Mouse (Mus musculus) neural tube, embryonic 12.5 days (tissue): ENCODE measurements around the gene Fbxo2. TPM values are rescaled to one million over a fixed set of nuclear protein-coding genes. Genes with fewer than 3 reads are reported as not detected.
"Not testable (repeated sequence)": the region's sequence is repeated elsewhere in the genome, so short reads cannot be mapped to it uniquely, and the experiment has no call there.

ENCODE experiments used
- ATAC-seq: fragments of 200-750 bp; cut with Nextera tagmentation; 2 replicates; pipeline ENCODE4 v1.8.0; 2017; ENCODE audit warnings: low read depth, mild to moderate bottlenecking, moderate TSS enrichment, moderate library complexity; ENCODE audit not compliant: low FRiP score
- H3K27ac ChIP-seq: fragments of 300-500 bp; sonication (generic); 2 replicates; pipeline ENCODE4 v1.5.1; 2016
- H3K27me3 ChIP-seq: fragments of 300-500 bp; sonication (generic); replicated peaks from 2 replicates; pipeline ENCODE4 v1.6.1; 2016; ENCODE audit warnings: mild to moderate bottlenecking
- H3K36me3 ChIP-seq: fragments of 300-500 bp; sonication (generic); 2 replicates; pipeline ENCODE4 v1.6.1; 2016; ENCODE audit warnings: mild to moderate bottlenecking
- H3K4me1 ChIP-seq: fragments of 300-500 bp; sonication (generic); 2 replicates; pipeline ENCODE4 v1.6.1; 2016
- H3K4me2 ChIP-seq: fragments of 300-500 bp; sonication (generic); replicated peaks from 2 replicates; pipeline ENCODE4 v1.6.1; 2016; ENCODE audit warnings: mild to moderate bottlenecking
- H3K4me3 ChIP-seq: fragments of 300-500 bp; sonication (generic); 2 replicates; pipeline ENCODE4 v1.5.1; 2016
- H3K9ac ChIP-seq: fragments of 300-500 bp; sonication (generic); 2 replicates; pipeline ENCODE4 v1.6.1; 2016; ENCODE audit warnings: mild to moderate bottlenecking
- H3K9me3 ChIP-seq: fragments of 300-500 bp; sonication (generic); 2 replicates; pipeline ENCODE4 v1.6.1; 2016; ENCODE audit warnings: mild to moderate bottlenecking
- WGBS: fragments of 180-500 bp; shearing (Covaris S2); methylation state at CpG from one replicate; pipeline ENCODE4 v1.1.7; 2016; 5-methylcytosine and 5-hydroxymethylcytosine counted together
- polyA plus RNA-seq: library from polyadenylated mRNA; unstranded; fragments of >200 nt; fragmentation: Nextera tagmentation; extraction: Ambion mirVana; gene quantifications from 2 replicates; pipeline ENCODE4 v1.2.1, GENCODE M21; 2016

Fbxo2 gene
- polyA plus RNA-seq, result 2.7 and 4.0 TPM in 2 replicates

DNA sequence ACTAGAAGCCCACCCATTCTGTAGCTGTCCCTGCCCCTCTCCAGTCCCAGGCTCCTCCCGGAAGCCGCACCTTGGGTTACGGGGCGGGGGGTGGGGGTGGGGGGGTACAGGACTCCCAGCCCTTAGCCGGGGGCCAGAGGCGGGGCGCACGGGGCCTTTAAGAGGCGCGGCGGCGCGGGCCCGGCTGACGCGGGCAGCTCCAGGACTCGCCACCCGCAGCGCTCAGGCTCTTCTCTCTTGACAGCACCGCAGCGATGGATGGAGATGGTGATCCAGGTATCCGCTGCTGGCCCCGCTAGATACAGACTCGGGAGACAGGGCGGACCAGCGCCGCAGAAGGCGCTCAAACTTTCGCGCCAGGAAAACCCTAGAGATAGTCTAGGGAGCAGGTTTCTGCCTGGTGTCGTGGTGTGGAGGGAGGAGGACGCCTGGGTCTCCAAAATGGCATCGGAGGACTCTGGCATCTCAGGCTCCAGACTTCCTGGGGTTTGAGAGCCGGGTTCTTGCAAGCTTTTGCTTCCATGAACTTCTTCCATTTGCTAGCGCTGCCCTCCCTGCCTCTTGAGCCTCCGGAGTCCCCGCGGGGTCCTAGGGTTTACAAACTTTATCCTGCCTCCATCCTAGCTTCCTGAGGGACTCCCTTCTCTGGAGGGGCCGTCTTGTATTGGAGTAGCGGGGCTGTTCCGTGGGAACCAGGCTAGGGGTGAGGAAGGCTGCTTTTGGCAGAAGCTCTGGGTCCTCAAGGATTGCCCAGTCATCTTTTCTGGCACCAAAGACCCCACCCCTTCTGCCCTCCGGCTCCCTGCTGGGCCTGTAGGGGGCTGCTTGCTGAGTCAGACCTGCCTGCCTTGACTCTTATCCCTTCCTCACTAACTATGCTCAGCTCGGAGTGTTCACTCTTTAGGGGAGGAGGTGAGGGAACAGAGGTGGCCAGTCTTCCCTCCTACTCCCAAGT lies at the start of gene Fbxo2, which contains the start of gene Fbxo44:
Gene Fbxo2, plus strand, starts transcription at position 186 of the 955 bp plus-strand sequence.
Gene Fbxo44, minus strand, starts transcription at position 47 of the 955 bp plus-strand sequence.
- Histone ChIP-seq H3K27ac (peak within 1 kb of the TSS; percentile 76), H3K4me1 (peaks cover 46% of the 10 kb centered on the region), H3K27me3 (peaks cover 51% of the 10 kb centered on the region), H3K4me3 (peak within 1 kb of the TSS; percentile 71), H3K9ac (peak within 1 kb of the TSS; percentile 88), H3K4me2 (peak within 1 kb of the TSS; percentile 96), H3K9me3 (no peaks in the 10 kb centered on the region), H3K36me3 (peaks cover 26% of the 10 kb centered on the region)
- under 1% methylated on average over 43 of the region's 43 CpGs for WGBS
- ATAC-seq, result peak; percentile 73

- no peak for ATAC-seq
- Histone ChIP-seq H3K9ac (no peak overlapping the region), H3K36me3 (peaks cover 50% of the 10 kb centered on the region; the same call in 1 of the 2 replicates), H3K4me3 (no peak overlapping the region), H3K4me1 (peaks cover 22% of the 10 kb centered on the region), H3K27ac (no peak overlapping the region), H3K27me3 (no peaks in the 10 kb centered on the region), H3K9me3 (no peaks in the 10 kb centered on the region), H3K4me2 (no peak overlapping the region)
- 88% methylated on average over 12 of the region's 12 CpGs for WGBS
These were observed 47.9 kb upstream of the Fbxo2 start for GRCm38 (mm10) chr4:148112519-148112918.

GRCm38 (mm10) chr4:148114758-148115391 lies 45.5 kb upstream of the Fbxo2 start:
- Histone ChIP-seq H3K27ac (peak overlapping the region; percentile 46; the same call in 1 of the 2 replicates), H3K27me3 (no peaks in the 10 kb centered on the region), H3K4me1 (peaks cover 11% of the 10 kb centered on the region), H3K36me3 (peaks cover 30% of the 10 kb centered on the region; the same call in 1 of the 2 replicates), H3K4me3 (no peak overlapping the region), H3K4me2 (peak overlapping the region; percentile 36), H3K9me3 (no peaks in the 10 kb centered on the region), H3K9ac (peak overlapping the region; percentile 29)
- WGBS, result 8% methylated on average over 15 of the region's 15 CpGs
- ATAC-seq, result peak; percentile 77

GRCm38 (mm10) chr4:148115467-148115866 lies 45.0 kb upstream of the Fbxo2 start:
- no peaks in the 10 kb centered on the region for H3K27me3 ChIP-seq
- H3K4me1 ChIP-seq, result peaks cover 11% of the 10 kb centered on the region
- ATAC-seq, result peak; percentile 26
- H3K9ac ChIP-seq, result peak overlapping the region; percentile 29
- no peaks in the 10 kb centered on the region for H3K9me3 ChIP-seq
- no peak overlapping the region for H3K4me3 ChIP-seq
- peak overlapping the region; percentile 36; the same call in 1 of the 2 replicates for H3K4me2 ChIP-seq
- peaks cover 25% of the 10 kb centered on the region; the same call in 1 of the 2 replicates for H3K36me3 ChIP-seq
- no peak overlapping the region for H3K27ac ChIP-seq
- 8% methylated on average over 15 of the region's 15 CpGs for WGBS

DNA sequence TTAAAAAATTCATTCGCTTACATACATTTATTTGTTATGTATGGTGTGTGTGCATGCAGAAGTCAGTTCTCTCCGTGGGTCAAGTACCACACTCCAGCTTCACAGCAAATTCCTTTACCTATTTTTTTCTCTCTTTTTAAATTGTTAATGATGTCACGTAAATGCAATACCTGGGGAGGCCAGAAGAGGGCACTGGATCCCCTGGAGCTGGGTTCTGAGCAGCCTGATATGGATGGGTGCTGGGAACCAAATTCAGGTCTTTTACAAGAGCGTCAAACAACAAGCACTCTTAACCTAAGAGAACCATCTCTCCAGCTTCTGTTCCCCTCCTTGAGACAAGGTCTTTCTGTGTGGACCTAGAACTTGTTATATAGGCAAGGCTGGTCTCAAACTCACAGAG lies 43.8 kb upstream of the Fbxo2 start:
- WGBS, result 83% methylated on average over 4 of the region's 4 CpGs

GRCm38 (mm10) chr4:148117392-148117791 lies 43.0 kb upstream of the Fbxo2 start:
- Histone ChIP-seq H3K4me2 (no peak overlapping the region), H3K4me1 (peaks cover 26% of the 10 kb centered on the region), H3K27me3 (no peaks in the 10 kb centered on the region), H3K9ac (no peak overlapping the region), H3K27ac (no peak overlapping the region), H3K4me3 (no peak overlapping the region), H3K36me3 (peaks cover 14% of the 10 kb centered on the region; the same call in 1 of the 2 replicates), H3K9me3 (no peaks in the 10 kb centered on the region)
- WGBS, result 73% methylated on average over 4 of the region's 4 CpGs
- ATAC-seq, result no peak

More for the DNA sequence above, 43.8 kb upstream of the Fbxo2 start:
- no peak for ATAC-seq
- Histone ChIP-seq H3K9me3 (no peaks in the 10 kb centered on the region), H3K27me3 (no peaks in the 10 kb centered on the region), H3K9ac (no peak overlapping the region), H3K36me3 (peaks cover 21% of the 10 kb centered on the region; the same call in 1 of the 2 replicates), H3K27ac (no peak overlapping the region), H3K4me2 (no peak overlapping the region), H3K4me1 (peaks cover 19% of the 10 kb centered on the region), H3K4me3 (no peak overlapping the region)

- H3K27ac ChIP-seq, ATAC-seq, H3K9ac ChIP-seq, H3K4me2 ChIP-seq, H3K4me3 ChIP-seq, H3K9me3 ChIP-seq, H3K27me3 ChIP-seq, H3K36me3 ChIP-seq: not testable (repeated sequence)
- 93% methylated on average over 9 of the region's 9 CpGs for WGBS
- peaks cover 31% of the 10 kb centered on the region for H3K4me1 ChIP-seq
These were observed 40.8 kb upstream of the Fbxo2 start for GRCm38 (mm10) chr4:148119578-148119977.

- Histone ChIP-seq H3K4me3 (no peak overlapping the region), H3K4me2 (no peak overlapping the region), H3K36me3 (no peaks in the 10 kb centered on the region; the same call in 1 of the 2 replicates), H3K9me3 (no peaks in the 10 kb centered on the region), H3K4me1 (peaks cover 24% of the 10 kb centered on the region), H3K27me3 (no peaks in the 10 kb centered on the region), H3K27ac (no peak overlapping the region), H3K9ac (no peak overlapping the region)
- 78% methylated on average over 9 of the region's 9 CpGs for WGBS
- no peak for ATAC-seq
These were observed 39.9 kb upstream of the Fbxo2 start for GRCm38 (mm10) chr4:148120555-148120954.

DNA sequence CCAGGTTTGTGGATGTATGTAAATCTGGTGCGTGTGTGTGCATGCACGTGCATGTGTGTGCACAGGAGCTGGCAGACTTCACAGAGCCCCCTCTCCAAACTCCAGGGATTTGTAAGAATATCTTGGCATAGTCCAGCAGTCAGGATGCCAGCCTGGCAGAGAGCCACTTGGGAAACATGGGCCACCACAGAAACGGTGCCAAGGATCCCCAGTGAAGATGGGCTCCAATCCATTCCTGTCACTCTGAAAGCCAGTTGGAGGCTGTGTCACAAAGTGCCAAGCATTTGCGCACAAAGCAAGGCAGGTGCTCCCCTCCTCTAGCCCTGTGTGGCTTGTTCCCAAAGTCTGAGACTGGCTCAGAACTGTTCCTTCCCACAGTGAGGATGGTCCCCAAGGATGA lies 39.1 kb upstream of the Fbxo2 start:
- no peak overlapping the region for H3K4me2 ChIP-seq
- no peaks in the 10 kb centered on the region; the same call in 1 of the 2 replicates for H3K36me3 ChIP-seq
- 79% methylated on average over 4 of the region's 4 CpGs for WGBS
- no peak overlapping the region for H3K9ac ChIP-seq
- no peaks in the 10 kb centered on the region for H3K27me3 ChIP-seq
- ATAC-seq, result no peak
- H3K4me1 ChIP-seq, result peaks cover 22% of the 10 kb centered on the region; the same call in 1 of the 2 replicates
- no peak overlapping the region for H3K27ac ChIP-seq
- no peak overlapping the region for H3K4me3 ChIP-seq
- H3K9me3 ChIP-seq, result no peaks in the 10 kb centered on the region

DNA sequence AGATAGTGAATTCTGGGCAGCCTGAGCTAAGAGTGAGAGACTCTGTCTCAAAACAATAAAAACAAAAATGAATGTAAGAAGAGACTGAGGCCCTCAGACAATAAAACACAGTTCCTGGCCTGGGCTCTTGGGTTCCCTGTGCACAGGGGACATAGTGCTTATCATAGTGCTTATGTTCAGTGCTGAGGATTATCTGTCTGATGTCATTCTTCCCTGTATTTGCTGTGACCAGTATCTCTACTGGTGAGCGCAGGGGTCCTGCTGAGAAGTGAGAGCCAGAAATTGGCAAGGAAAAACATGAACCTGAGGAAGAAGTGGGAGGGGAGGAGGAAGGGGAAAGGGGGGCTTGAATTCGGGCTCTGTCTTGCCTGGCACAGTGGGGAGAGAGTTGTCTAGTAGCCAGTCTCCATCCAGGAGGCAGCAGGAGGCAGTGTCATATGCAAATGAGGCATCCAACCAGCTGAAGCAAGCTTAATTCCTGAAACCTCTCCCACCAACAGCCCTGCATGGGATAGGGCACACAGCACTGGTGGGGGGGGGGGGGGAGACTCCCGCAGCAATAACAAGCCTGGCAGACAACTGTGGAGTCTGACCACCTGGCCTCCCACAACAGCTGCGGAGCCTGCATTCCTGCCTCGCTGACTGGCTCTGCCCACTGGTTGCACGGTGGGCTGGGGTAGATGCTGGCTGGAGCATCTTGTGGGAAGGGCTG lies 38.3 kb upstream of the Fbxo2 start:
- peaks cover 29% of the 10 kb centered on the region for H3K4me1 ChIP-seq

GRCm38 (mm10) chr4:148122694-148123066 lies 37.7 kb upstream of the Fbxo2 start:
- Histone ChIP-seq H3K27me3 (no peaks in the 10 kb centered on the region), H3K36me3 (no peaks in the 10 kb centered on the region), H3K4me3 (no peak overlapping the region), H3K27ac (no peak overlapping the region), H3K9me3 (no peaks in the 10 kb centered on the region), H3K4me2 (0 out of 2 replicates have a peak overlapping the region, but pooled peaks have one; percentile 1), H3K9ac (no peak overlapping the region), H3K4me1 (peaks cover 34% of the 10 kb centered on the region)
- 52% methylated on average over 3 of the region's 3 CpGs for WGBS
- peak; percentile 1; the same call in 1 of the 2 replicates for ATAC-seq

More for the DNA sequence above, 38.3 kb upstream of the Fbxo2 start:
- no peak overlapping the region for H3K27ac ChIP-seq
- no peak overlapping the region for H3K4me3 ChIP-seq
- ATAC-seq, result peak; percentile 87
- no peaks in the 10 kb centered on the region for H3K36me3 ChIP-seq
- H3K9ac ChIP-seq, result no peak overlapping the region
- no peaks in the 10 kb centered on the region for H3K27me3 ChIP-seq
- H3K4me2 ChIP-seq, result 0 out of 2 replicates have a peak overlapping the region, but pooled peaks have one; percentile 1
- H3K9me3 ChIP-seq, result no peaks in the 10 kb centered on the region
- WGBS, result 9% methylated on average over 6 of the region's 6 CpGs
